Mouse (Mus musculus) mature B cell (primary cell): ENCODE results near the gene Clba1.

Experiments
- in situ Hi-C: fragments of 300-500 bp; cut with MboI; formaldehyde crosslinking; loops from 2 replicates; pipeline ENCODE4 v1.14.3; 2019

The Clba1 gene

GRCm38 (mm10) chr12:112849235-112850022 lies 40.7 kb downstream of the Clba1 start:
- in situ Hi-C loops = no loop called here

- in situ Hi-C loops = no loop called here
Observed at GRCm38 (mm10) chr12:112850344-112850743, 41.6 kb downstream of the Clba1 start.

- in situ Hi-C loops = no loop called here
Observed at GRCm38 (mm10) chr12:112851116-112851515, 42.4 kb downstream of the Clba1 start.

GRCm38 (mm10) chr12:112853050-112853729 lies 44.5 kb downstream of the Clba1 start:
- in situ Hi-C loops = no loop called here

- in situ Hi-C loops = no loop called here
Observed at GRCm38 (mm10) chr12:112854610-112855333, 46.0 kb downstream of the Clba1 start.

GRCm38 (mm10) chr12:112856338-112856737 lies 47.6 kb downstream of the Clba1 start:
- in situ Hi-C loops = no loop called here

GRCm38 (mm10) chr12:112857021-112857925 lies 48.5 kb downstream of the Clba1 start:
- in situ Hi-C loops = no loop called here

- in situ Hi-C loops = no loop called here
Observed at GRCm38 (mm10) chr12:112858581-112859336, 50.0 kb downstream of the Clba1 start.

GRCm38 (mm10) chr12:112859930-112860329 lies 51.2 kb downstream of the Clba1 start:
- in situ Hi-C loops = no loop called here

- in situ Hi-C loops = no loop called here
Observed at GRCm38 (mm10) chr12:112860765-112861164, 52.0 kb downstream of the Clba1 start.

- in situ Hi-C loops = no loop called here
Observed at GRCm38 (mm10) chr12:112861911-112862321, 53.2 kb downstream of the Clba1 start.

GRCm38 (mm10) chr12:112864804-112865203 lies 56.1 kb downstream of the Clba1 start:
- in situ Hi-C loops = no loop called here
